Mouse (Mus musculus): ENCODE data around the gene Akap12.

The Akap12 gene

GRCm38 (mm10) chr10:4266041-4266930 is at the start of gene Akap12:
TSS of gene Akap12 (plus strand) at chr10:4266380.
- DNase-seq (ENCODE audit: low read depth, low spot score), result no peak

GRCm38 (mm10) chr10:4230563-4231359 is 35.4 kb upstream of the Akap12 start:
- no peak for DNase-seq (ENCODE audit: low read depth, low spot score)

- no peak for DNase-seq (ENCODE audit: low read depth, low spot score)
Observed at GRCm38 (mm10) chr10:4233102-4233501, 33.1 kb upstream of the Akap12 start.

GRCm38 (mm10) chr10:4239794-4240574 is 26.2 kb upstream of the Akap12 start:
- DNase-seq (ENCODE audit: low read depth, low spot score), result no peak

GRCm38 (mm10) chr10:4243591-4244300 is 22.4 kb upstream of the Akap12 start:
- no peak for DNase-seq (ENCODE audit: low read depth, low spot score)

- DNase-seq (ENCODE audit: low read depth, low spot score), result no peak
Observed at GRCm38 (mm10) chr10:4245812-4246211, 20.4 kb upstream of the Akap12 start.

GRCm38 (mm10) chr10:4246407-4246806 is 19.8 kb upstream of the Akap12 start:
- DNase-seq (ENCODE audit: low read depth, low spot score), result no peak

GRCm38 (mm10) chr10:4249235-4249845 is 16.8 kb upstream of the Akap12 start:
- no peak for DNase-seq (ENCODE audit: low read depth, low spot score)

GRCm38 (mm10) chr10:4250681-4251080 is 15.5 kb upstream of the Akap12 start:
- DNase-seq (ENCODE audit: low read depth, low spot score), result no peak

GRCm38 (mm10) chr10:4253613-4254012 is 12.6 kb upstream of the Akap12 start:
- no peak for DNase-seq (ENCODE audit: low read depth, low spot score)

- no peak for DNase-seq (ENCODE audit: low read depth, low spot score)
Observed at GRCm38 (mm10) chr10:4254459-4254858, 11.7 kb upstream of the Akap12 start.

GRCm38 (mm10) chr10:4260925-4261324 is 5.3 kb upstream of the Akap12 start:
- DNase-seq (ENCODE audit: low read depth, low spot score), result no peak

GRCm38 (mm10) chr10:4261359-4261952 is 4.7 kb upstream of the Akap12 start:
- DNase-seq (ENCODE audit: low read depth, low spot score), result no peak

GRCm38 (mm10) chr10:4265641-4266040 is 539 bp upstream of the Akap12 start:
- no peak for DNase-seq (ENCODE audit: low read depth, low spot score)

- DNase-seq (ENCODE audit: low read depth, low spot score), result no peak
Observed at GRCm38 (mm10) chr10:4266931-4267310, 741 bp downstream of the Akap12 start.

- DNase-seq (ENCODE audit: low read depth, low spot score), result no peak
Observed at GRCm38 (mm10) chr10:4267481-4267880, 1.3 kb downstream of the Akap12 start.

GRCm38 (mm10) chr10:4268140-4268539 is 2.0 kb downstream of the Akap12 start:
- no peak for DNase-seq (ENCODE audit: low read depth, low spot score)

- no peak for DNase-seq (ENCODE audit: low read depth, low spot score)
Observed at GRCm38 (mm10) chr10:4275572-4275971, 9.4 kb downstream of the Akap12 start.

- DNase-seq (ENCODE audit: low read depth, low spot score), result no peak
Observed at GRCm38 (mm10) chr10:4276081-4276480, 9.9 kb downstream of the Akap12 start.

- no peak for DNase-seq (ENCODE audit: low read depth, low spot score)
Observed at GRCm38 (mm10) chr10:4278041-4278440, 11.9 kb downstream of the Akap12 start.
